Mouse (Mus musculus) CH12.LX (cell line): ENCODE data around the gene Atp7a.
"Not testable (repeated sequence)": the region's sequence is repeated elsewhere in the genome, so short reads cannot be mapped to it uniquely, and the experiment has no call there.

Source experiments
- BHLHE40 ChIP-seq: IDR thresholded peaks from 2 replicates; pipeline ENCODE4 v1.6.1; 2011; ENCODE audit warnings: mild to moderate bottlenecking, low read depth, low read length, improper control_type of control experiment
- CTCF ChIP-seq, 2 experiments: IDR thresholded peaks in 1 of 2; conservative IDR thresholded peaks in 1 of 2; 2 replicates each; pipeline ENCODE4 v1.5.1; 2011 to 2012; ENCODE audit warnings: low read depth in 2 of 2, low read length in 2 of 2, improper control_type of control experiment in 1 of 2, inconsistent platforms in 1 of 2, mild to moderate bottlenecking in 1 of 2, moderate library complexity in 1 of 2
- MAFK ChIP-seq: IDR thresholded peaks from 2 replicates; pipeline ENCODE4 v1.6.1; 2011; ENCODE audit warnings: low read length, improper control_type of control experiment; ENCODE audit not compliant: insufficient replicate concordance
- NELFE ChIP-seq: IDR thresholded peaks from 2 replicates; pipeline ENCODE4 v1.6.1; 2011; ENCODE audit warnings: low read depth, low read length, improper control_type of control experiment
- POLR2A ChIP-seq: IDR thresholded peaks from 2 replicates; pipeline ENCODE4 v1.6.1; 2011; ENCODE audit warnings: low read depth, mild to moderate bottlenecking, improper control_type of control experiment, low read length
- RCOR1 ChIP-seq: conservative IDR thresholded peaks from 2 replicates; pipeline ENCODE4 v1.6.1; 2012; ENCODE audit warnings: low read depth, mild to moderate bottlenecking, inconsistent platforms, low read length, improper control_type of control experiment
- UBTF ChIP-seq: IDR thresholded peaks from 2 replicates; pipeline ENCODE4 v1.6.1; 2012; ENCODE audit warnings: low read depth, mild to moderate bottlenecking, inconsistent platforms, low read length, improper control_type of control experiment, moderate library complexity

DNA sequence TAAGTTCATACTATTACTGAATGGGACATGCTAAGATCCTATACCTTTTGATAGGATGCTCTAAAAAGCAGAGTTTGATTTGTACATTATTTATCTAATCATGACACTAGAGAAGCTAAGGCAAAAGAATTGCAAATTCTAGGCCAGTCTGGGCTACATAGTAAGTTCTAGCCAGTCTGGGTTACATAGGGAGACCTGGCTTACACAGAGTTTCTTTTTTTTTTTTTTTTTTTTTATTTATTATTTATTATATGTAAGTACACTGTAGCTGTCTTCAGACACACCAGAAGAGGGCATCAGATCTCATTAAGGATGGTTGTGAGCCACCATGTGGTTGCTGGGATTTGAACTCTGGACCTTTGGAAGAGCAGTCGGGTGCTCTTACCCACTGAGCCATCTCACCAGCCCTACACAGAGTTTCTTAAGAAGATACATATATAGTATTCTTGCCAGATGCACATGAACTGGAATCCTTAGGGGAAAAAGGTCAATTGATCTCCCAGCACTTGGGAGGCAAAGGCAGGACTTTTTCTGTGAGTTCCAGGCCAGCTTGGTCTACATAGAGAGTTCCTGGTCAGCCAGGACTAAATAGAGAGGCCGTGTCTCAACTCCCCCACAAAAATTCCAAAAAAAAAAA lies 12.2 kb upstream of the Atp7a start:
- peak; percentile 35; the same call in 1 of the 2 replicates for TF ChIP-seq MAFK
- not testable (repeated sequence) for TF ChIP-seq NELFE; UBTF; CTCF (conservative IDR thresholded peaks at IDR 0.05 in 1 of 2, IDR thresholded peaks at IDR 0.05 in 1 of 2; ENCODE audit: low read depth in 2 of 2, low read length in 2 of 2); RCOR1; POLR2A; BHLHE40
